Mouse (Mus musculus) gastrocnemius, adult 2 months (tissue): Measurements from ENCODE around the gene Rec114. TPM values are rescaled to one million over a fixed set of nuclear protein-coding genes. Genes with fewer than 3 reads are reported as not detected.

Source experiments
- DNase-seq: peaks from one replicate; pipeline ENCODE4 v3.0.0; 2022
- H3K27ac ChIP-seq: fragments of 200-600 bp; 2 replicates; pipeline ENCODE4 v1.8.1; 2022; ENCODE audit warnings: mild to moderate bottlenecking
- H3K4me3 ChIP-seq: fragments of 200-600 bp; 2 replicates; pipeline ENCODE4 v1.8.1; 2022; ENCODE audit warnings: mild to moderate bottlenecking, moderate library complexity
- CTCF ChIP-seq: fragments of 200-600 bp; IDR thresholded peaks from 2 replicates; pipeline ENCODE4 v1.8.1; 2022; ENCODE audit warnings: antibody characterized with exemption, mild to moderate bottlenecking, moderate library complexity
- intact Hi-C: fragments of 180-260 bp; cut with DNase I; formaldehyde crosslinking; loops from one replicate; pipeline ENCODE4 v1.15.1; 2025
- total RNA-seq, 2 experiments: library from RNA; stranded (reverse); gene quantifications; 2 replicates each; pipeline ENCODE4 v1.2.3; 2021

The Rec114 gene
- total RNA-seq, 2 experiments from 2014 or later: not detected

GRCm38 (mm10) chr9:58668171-58668570 is 75.6 kb downstream of the Rec114 start:
- no peak for TF ChIP-seq CTCF
- no peak for DNase-seq
- no peak overlapping the region for H3K27ac ChIP-seq
- intact Hi-C loops: no loop called here
- H3K4me3 ChIP-seq: no peak overlapping the region

GRCm38 (mm10) chr9:58667244-58667643 is 76.5 kb downstream of the Rec114 start:
- no peak for TF ChIP-seq CTCF
- intact Hi-C loops: no loop called here
- no peak for DNase-seq
- Histone ChIP-seq H3K4me3 (no peak overlapping the region), H3K27ac (no peak overlapping the region)

- intact Hi-C loops: no loop called here
- Histone ChIP-seq H3K27ac (peak overlapping the region; percentile 16; the same call in 1 of the 2 replicates), H3K4me3 (no peak overlapping the region)
- DNase-seq: no peak
- TF ChIP-seq CTCF: no peak
These were observed 77.6 kb downstream of the Rec114 start for GRCm38 (mm10) chr9:58666191-58666590.

GRCm38 (mm10) chr9:58665492-58665891 is 78.3 kb downstream of the Rec114 start:
- no peak for TF ChIP-seq CTCF
- no peak overlapping the region for H3K27ac ChIP-seq
- DNase-seq: no peak
- no peak overlapping the region for H3K4me3 ChIP-seq
- intact Hi-C loops: no loop called here

- no peak for TF ChIP-seq CTCF
- DNase-seq: no peak
- Histone ChIP-seq H3K4me3 (no peak overlapping the region), H3K27ac (no peak overlapping the region)
- intact Hi-C loops: no loop called here
These were observed 81.0 kb downstream of the Rec114 start for GRCm38 (mm10) chr9:58662791-58663190.

GRCm38 (mm10) chr9:58662007-58662406 is 81.8 kb downstream of the Rec114 start:
- no peak for DNase-seq
- peak; percentile 14; the same call in 1 of the 2 replicates for TF ChIP-seq CTCF
- intact Hi-C loops: no loop called here
- no peak overlapping the region for H3K27ac ChIP-seq
- H3K4me3 ChIP-seq: no peak overlapping the region

GRCm38 (mm10) chr9:58660673-58661072 is 83.1 kb downstream of the Rec114 start:
- intact Hi-C loops: no loop called here

GRCm38 (mm10) chr9:58659989-58660388 is 83.8 kb downstream of the Rec114 start:
- intact Hi-C loops: no loop called here
- Histone ChIP-seq H3K4me3 (no peak overlapping the region), H3K27ac (no peak overlapping the region)
- no peak for TF ChIP-seq CTCF
- DNase-seq: no peak

More at GRCm38 (mm10) chr9:58660673-58661072, 83.1 kb downstream of the Rec114 start:
- TF ChIP-seq CTCF: no peak
- no peak for DNase-seq
- Histone ChIP-seq H3K27ac (no peak overlapping the region), H3K4me3 (no peak overlapping the region)

GRCm38 (mm10) chr9:58659331-58659730 is 84.4 kb downstream of the Rec114 start:
- Histone ChIP-seq H3K4me3 (no peak overlapping the region), H3K27ac (no peak overlapping the region)
- intact Hi-C loops: no loop called here
- no peak for TF ChIP-seq CTCF
- no peak for DNase-seq

GRCm38 (mm10) chr9:58658596-58659309 is 85.0 kb downstream of the Rec114 start:
- Histone ChIP-seq H3K27ac (no peak overlapping the region), H3K4me3 (no peak overlapping the region)
- no peak for DNase-seq
- TF ChIP-seq CTCF: no peak
- intact Hi-C loops: no loop called here

- no peak for TF ChIP-seq CTCF
- H3K4me3 ChIP-seq: no peak overlapping the region
- no peak for DNase-seq
- intact Hi-C loops: no loop called here
- H3K27ac ChIP-seq: no peak overlapping the region
These were observed 85.8 kb downstream of the Rec114 start for GRCm38 (mm10) chr9:58657735-58658512.

GRCm38 (mm10) chr9:58656824-58657223 is 86.9 kb downstream of the Rec114 start:
- Histone ChIP-seq H3K4me3 (no peak overlapping the region), H3K27ac (no peak overlapping the region)
- no peak for DNase-seq
- intact Hi-C loops: no loop called here
- no peak for TF ChIP-seq CTCF

- H3K27ac ChIP-seq: no peak overlapping the region
- peak; percentile 31; the same call in 1 of the 2 replicates for TF ChIP-seq CTCF
- H3K4me3 ChIP-seq: no peak overlapping the region
- intact Hi-C loops: no loop called here
- DNase-seq: no peak
These were observed 87.4 kb downstream of the Rec114 start for GRCm38 (mm10) chr9:58656396-58656795.
